Mouse (Mus musculus): Measurements from ENCODE around the gene Tatdn3. TPM values are rescaled to one million over a fixed set of nuclear protein-coding genes. Genes with fewer than 3 reads are reported as not detected.

Gene Tatdn3
- total and polyA plus RNA-seq, 3 experiments = 12.7 to 17.2 (median 12.9) TPM

DNA sequence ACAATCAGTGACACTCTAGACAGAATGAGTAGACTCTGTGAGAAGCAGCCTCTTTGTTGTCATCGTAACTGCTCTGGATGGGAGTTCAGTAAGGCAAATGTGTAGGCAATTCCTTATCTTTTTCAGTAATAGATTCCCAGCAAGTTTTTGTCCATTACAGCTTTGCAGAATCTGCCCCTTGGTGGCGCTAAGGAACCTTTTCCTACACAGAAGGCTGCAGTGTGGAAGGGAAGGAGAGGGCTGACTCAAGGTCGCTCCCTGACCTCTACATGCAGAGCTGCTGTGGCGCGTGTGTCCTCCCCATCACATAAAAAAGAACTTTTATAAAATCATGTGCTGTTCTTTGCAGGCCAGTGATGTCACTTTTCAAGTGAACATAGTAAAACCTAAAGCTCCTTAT lies 5.6 kb upstream of the Tatdn3 start:
- no peaks in the 10 kb centered on the region for H3K27me3 ChIP-seq (replicated peaks)
- no peak overlapping the region for H3K4me2 ChIP-seq (ENCODE audit: insufficient read depth, low read depth, poor library complexity, severe bottlenecking)
- dilution Hi-C loops (cut with MboI; ENCODE audit: extremely low pct_ligation_motif_present, extremely low pct_unique_long_range_greater_than_20kb, low sequenced_read_pairs) = no loop called here
- peaks cover 34% of the 10 kb centered on the region for H3K79me2 ChIP-seq (replicated peaks; ENCODE audit: control insufficient read depth, extremely low read depth, insufficient read depth, poor library complexity, severe bottlenecking)
- in situ Hi-C loops (cut with MboI; ENCODE audit: low pct_ligation_motif_present, low pct_unique_long_range_greater_than_20kb, low sequenced_read_pairs) = no loop called here
- TF ChIP-seq CTCF (conservative IDR thresholded peaks at IDR 0.05 in 1 of 2, IDR thresholded peaks at IDR 0.05 in 1 of 2; ENCODE audit: low read depth in 2 of 2, low read length in 2 of 2) (peak in 1 of 2 experiments; percentile 55; a peak in 2 of 4 replicates), SMC3 (IDR thresholded peaks at IDR 0.05; ENCODE audit: low read depth, low read length) (peak; percentile 23; the same call in 1 of the 2 replicates), MAFK (IDR thresholded peaks at IDR 0.05; ENCODE audit: insufficient replicate concordance, low read length) (no peak), RAD21 (IDR thresholded peaks at IDR 0.05; ENCODE audit: low read depth, low read length) (peak; percentile 24), MYC (IDR thresholded peaks at IDR 0.05; ENCODE audit: low read depth, low read length) (no peak)
- no peaks in the 10 kb centered on the region for H3K9me3 ChIP-seq (replicated peaks; ENCODE audit: low read length)
- H3K9ac ChIP-seq (ENCODE audit: insufficient read depth, low read depth) = no peak overlapping the region
- DNase-seq (ENCODE audit: extremely low read depth) = no peak
- H3K27ac ChIP-seq (ENCODE audit: insufficient read depth, low read depth) = no peak overlapping the region
- H3K4me1 ChIP-seq (ENCODE audit: control insufficient read depth in 1 of 2, insufficient read depth in 2 of 2) = peaks cover 16 to 51% of the 10 kb centered on the region in 2 experiments
- H3K4me3 ChIP-seq (replicated peaks in 1 of 3; ENCODE audit: low read depth in 2 of 3, low read length in 2 of 3, poor library complexity in 1 of 3) = no peak overlapping the region
- peaks cover 64 to 85% of the 10 kb centered on the region in 2 experiments for H3K36me3 ChIP-seq (replicated peaks in 1 of 2; ENCODE audit: control insufficient read depth in 1 of 2, insufficient read depth in 1 of 2, low read length in 1 of 2)

DNA sequence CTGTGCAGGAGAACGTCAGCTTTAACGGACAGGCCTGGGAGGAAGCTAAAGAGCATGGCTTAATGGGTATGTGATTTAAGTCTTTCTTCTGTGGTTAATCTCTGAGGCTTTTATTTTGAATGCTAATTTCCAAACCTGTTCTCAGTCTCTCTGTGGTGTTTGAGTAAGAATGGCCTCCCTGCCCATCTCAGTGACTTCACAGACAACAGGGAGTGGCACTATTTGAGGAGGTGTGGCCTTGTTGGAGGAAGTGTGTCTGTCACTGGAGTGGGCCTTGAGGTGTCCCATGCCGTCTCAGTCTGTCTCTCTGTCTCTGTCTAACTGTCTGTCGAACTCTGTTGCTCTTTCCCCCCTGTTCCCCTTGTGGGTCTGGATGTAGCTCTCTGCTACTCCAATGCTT lies 2.5 kb upstream of the Tatdn3 start:
- dilution Hi-C loops (cut with MboI; ENCODE audit: extremely low pct_ligation_motif_present, extremely low pct_unique_long_range_greater_than_20kb, low sequenced_read_pairs) (no loop called here), in situ Hi-C loops (cut with MboI; ENCODE audit: low pct_ligation_motif_present, low pct_unique_long_range_greater_than_20kb, low sequenced_read_pairs) (no loop called here)
- H3K27ac ChIP-seq (ENCODE audit: insufficient read depth, low read depth) = no peak overlapping the region
- H3K4me2 ChIP-seq (ENCODE audit: insufficient read depth, low read depth, poor library complexity, severe bottlenecking) = peak overlapping the region; percentile 34; the same call in 1 of the 2 replicates
- no peak overlapping the region for H3K9ac ChIP-seq (ENCODE audit: insufficient read depth, low read depth)
- H3K27me3 ChIP-seq (replicated peaks) = no peaks in the 10 kb centered on the region
- peaks cover 39% of the 10 kb centered on the region for H3K79me2 ChIP-seq (replicated peaks; ENCODE audit: control insufficient read depth, extremely low read depth, insufficient read depth, poor library complexity, severe bottlenecking)
- no peaks in the 10 kb centered on the region for H3K9me3 ChIP-seq (replicated peaks; ENCODE audit: low read length)
- peaks cover 9 to 38% of the 10 kb centered on the region in 2 experiments for H3K4me1 ChIP-seq (ENCODE audit: control insufficient read depth in 1 of 2, insufficient read depth in 2 of 2)
- DNase-seq (ENCODE audit: extremely low read depth) = peak; percentile 58
- TF ChIP-seq POLR2AphosphoS2 (IDR thresholded peaks at IDR 0.05; ENCODE audit: low read depth, low read length) = no peak
- no peak for TF ChIP-seq CTCF (conservative IDR thresholded peaks at IDR 0.05 in 1 of 2, IDR thresholded peaks at IDR 0.05 in 1 of 2; ENCODE audit: low read depth in 2 of 2, low read length in 2 of 2)
- TF ChIP-seq PAX5 (IDR thresholded peaks at IDR 0.05; ENCODE audit: low read length) = no peak
- TF ChIP-seq NRF1 (IDR thresholded peaks at IDR 0.05; ENCODE audit: low read depth, low read length) = no peak
- TF ChIP-seq POLR2A (IDR thresholded peaks at IDR 0.05; ENCODE audit: low read depth, low read length) = no peak
- TF ChIP-seq ZC3H11A (IDR thresholded peaks at IDR 0.05; ENCODE audit: low read depth, low read length) = no peak
- 0 out of 2 replicates have a peak, but pooled peaks have one; percentile 21 for TF ChIP-seq SIN3A (IDR thresholded peaks at IDR 0.05; ENCODE audit: low read length)
- H3K4me3 ChIP-seq (replicated peaks in 1 of 3; ENCODE audit: low read depth in 2 of 3, low read length in 2 of 3, poor library complexity in 1 of 3) = peak overlapping the region in 1 of 3 experiments; percentile 8
- H3K36me3 ChIP-seq (replicated peaks in 1 of 2; ENCODE audit: control insufficient read depth in 1 of 2, insufficient read depth in 1 of 2, low read length in 1 of 2) = peaks cover 41 to 56% of the 10 kb centered on the region in 2 experiments

DNA sequence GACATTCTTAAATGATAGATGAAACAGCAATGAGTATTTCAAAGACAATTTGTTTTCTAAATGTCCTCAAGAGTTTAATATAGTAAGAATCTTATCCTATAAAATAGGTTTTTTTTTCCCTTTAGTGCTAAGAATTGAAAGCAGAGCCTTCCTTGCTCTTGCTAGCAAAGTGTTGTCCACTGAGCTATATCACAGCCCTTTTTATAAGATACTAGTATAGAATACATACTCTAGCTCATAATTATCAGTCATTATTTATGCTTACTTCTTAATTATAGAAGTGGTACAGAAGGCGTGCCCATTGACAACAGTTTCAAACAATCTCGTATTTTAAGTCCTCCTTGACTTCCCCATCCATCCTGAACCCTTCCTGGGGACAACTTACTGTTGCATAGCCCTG lies 1.8 kb upstream of the Tatdn3 start:
- no peak overlapping the region for H3K4me3 ChIP-seq (replicated peaks in 1 of 3; ENCODE audit: low read depth in 2 of 3, low read length in 2 of 3, poor library complexity in 1 of 3)
- no peaks in the 10 kb centered on the region for H3K27me3 ChIP-seq (replicated peaks)
- H3K9me3 ChIP-seq (replicated peaks; ENCODE audit: low read length) = no peaks in the 10 kb centered on the region
- no peak for DNase-seq (ENCODE audit: extremely low read depth)
- dilution Hi-C loops (cut with MboI; ENCODE audit: extremely low pct_ligation_motif_present, extremely low pct_unique_long_range_greater_than_20kb, low sequenced_read_pairs) (no loop called here), in situ Hi-C loops (cut with MboI; ENCODE audit: low pct_ligation_motif_present, low pct_unique_long_range_greater_than_20kb, low sequenced_read_pairs) (no loop called here)
- TF ChIP-seq MEF2A (IDR thresholded peaks at IDR 0.05; ENCODE audit: borderline replicate concordance, low read depth, low read length) (no peak), TBP (conservative IDR thresholded peaks at IDR 0.05; ENCODE audit: low read depth, low read length) (no peak), BHLHE40 (IDR thresholded peaks at IDR 0.05; ENCODE audit: low read depth, low read length) (no peak), E2F4 (IDR thresholded peaks at IDR 0.05; ENCODE audit: insufficient replicate concordance, low read depth, low read length) (no peak), KAT2A (IDR thresholded peaks at IDR 0.05; ENCODE audit: insufficient replicate concordance, low read length) (no peak), MYC (IDR thresholded peaks at IDR 0.05; ENCODE audit: low read depth, low read length) (no peak), MAFK (IDR thresholded peaks at IDR 0.05; ENCODE audit: insufficient replicate concordance, low read length) (no peak), TCF12 (IDR thresholded peaks at IDR 0.05; ENCODE audit: low read depth, low read length) (no peak), NELFE (IDR thresholded peaks at IDR 0.05; ENCODE audit: low read depth, low read length) (no peak), CHD1 (IDR thresholded peaks at IDR 0.05; ENCODE audit: low read depth, low read length) (no peak), NRF1 (IDR thresholded peaks at IDR 0.05; ENCODE audit: low read depth, low read length) (no peak), SIN3A (IDR thresholded peaks at IDR 0.05; ENCODE audit: low read length) (no peak), JUN (IDR thresholded peaks at IDR 0.05; ENCODE audit: insufficient read depth, low read depth, low read length) (no peak), ZMIZ1 (IDR thresholded peaks at IDR 0.05; ENCODE audit: low read depth, low read length) (no peak), MAX (IDR thresholded peaks at IDR 0.05; ENCODE audit: low read length) (no peak), USF2 (conservative IDR thresholded peaks at IDR 0.05; ENCODE audit: low read depth, low read length) (no peak), JUND (conservative IDR thresholded peaks at IDR 0.05; ENCODE audit: low read depth, low read length) (no peak)
- H3K4me1 ChIP-seq (ENCODE audit: control insufficient read depth in 1 of 2, insufficient read depth in 2 of 2) = peaks cover 9 to 38% of the 10 kb centered on the region in 2 experiments
- no peak overlapping the region for H3K9ac ChIP-seq (ENCODE audit: insufficient read depth, low read depth)
- H3K79me2 ChIP-seq (replicated peaks; ENCODE audit: control insufficient read depth, extremely low read depth, insufficient read depth, poor library complexity, severe bottlenecking) = peaks cover 39% of the 10 kb centered on the region
- no peak overlapping the region for H3K27ac ChIP-seq (ENCODE audit: insufficient read depth, low read depth)
- peaks cover 36 to 50% of the 10 kb centered on the region in 2 experiments for H3K36me3 ChIP-seq (replicated peaks in 1 of 2; ENCODE audit: control insufficient read depth in 1 of 2, insufficient read depth in 1 of 2, low read length in 1 of 2)
- peak overlapping the region; percentile 34; the same call in 1 of the 2 replicates for H3K4me2 ChIP-seq (ENCODE audit: insufficient read depth, low read depth, poor library complexity, severe bottlenecking)
